Mouse (Mus musculus) neural tube, embryonic 13.5 days (tissue): Measurements from ENCODE around the gene Mknk2. TPM values are rescaled to one million over a fixed set of nuclear protein-coding genes. Genes with fewer than 3 reads are reported as not detected.

Experiments used
- ATAC-seq: fragments of 200-750 bp; cut with Nextera tagmentation; 2 replicates; pipeline ENCODE4 v1.8.0; 2017; ENCODE audit warnings: low read depth, mild to moderate bottlenecking, moderate TSS enrichment, moderate library complexity
- H3K27ac ChIP-seq: fragments of 300-500 bp; sonication (generic); replicated peaks from 2 replicates; pipeline ENCODE4 v1.5.1; 2015; ENCODE audit warnings: moderate library complexity, mild to moderate bottlenecking, inconsistent platforms
- H3K27me3 ChIP-seq: fragments of 300-500 bp; sonication (generic); 2 replicates; pipeline ENCODE4 v1.6.1; 2015; ENCODE audit warnings: mild to moderate bottlenecking, inconsistent platforms
- H3K36me3 ChIP-seq: fragments of 300-500 bp; sonication (generic); 2 replicates; pipeline ENCODE4 v1.6.1; 2015; ENCODE audit warnings: mild to moderate bottlenecking, inconsistent platforms
- H3K4me1 ChIP-seq: fragments of 300-500 bp; sonication (generic); replicated peaks from 2 replicates; pipeline ENCODE4 v1.6.1; 2015; ENCODE audit warnings: inconsistent platforms
- H3K4me2 ChIP-seq: fragments of 300-500 bp; sonication (generic); 2 replicates; pipeline ENCODE4 v1.6.1; 2015; ENCODE audit warnings: inconsistent platforms, mild to moderate bottlenecking, moderate library complexity
- H3K4me3 ChIP-seq: fragments of 300-500 bp; sonication (generic); 2 replicates; pipeline ENCODE4 v1.5.1; 2015; ENCODE audit warnings: mild to moderate bottlenecking, inconsistent platforms
- H3K9ac ChIP-seq: fragments of 300-500 bp; sonication (generic); 2 replicates; pipeline ENCODE4 v1.6.1; 2015; ENCODE audit warnings: moderate library complexity, mild to moderate bottlenecking, inconsistent platforms
- H3K9me3 ChIP-seq: fragments of 300-500 bp; sonication (generic); 2 replicates; pipeline ENCODE4 v1.6.1; 2016; ENCODE audit warnings: inconsistent platforms
- WGBS: fragments of 180-500 bp; shearing (Covaris S2); methylation state at CpG from one replicate; pipeline ENCODE4 v1.1.7; 2015; 5-methylcytosine and 5-hydroxymethylcytosine counted together
- polyA plus RNA-seq: library from polyadenylated mRNA; unstranded; fragments of >200 nt; fragmentation: Nextera tagmentation; extraction: Ambion mirVana; gene quantifications from 2 replicates; pipeline ENCODE4 v1.2.1, GENCODE M21; 2015

Mknk2 gene
- polyA plus RNA-seq, 1 experiment from 2014 or later: 61.4 TPM

DNA sequence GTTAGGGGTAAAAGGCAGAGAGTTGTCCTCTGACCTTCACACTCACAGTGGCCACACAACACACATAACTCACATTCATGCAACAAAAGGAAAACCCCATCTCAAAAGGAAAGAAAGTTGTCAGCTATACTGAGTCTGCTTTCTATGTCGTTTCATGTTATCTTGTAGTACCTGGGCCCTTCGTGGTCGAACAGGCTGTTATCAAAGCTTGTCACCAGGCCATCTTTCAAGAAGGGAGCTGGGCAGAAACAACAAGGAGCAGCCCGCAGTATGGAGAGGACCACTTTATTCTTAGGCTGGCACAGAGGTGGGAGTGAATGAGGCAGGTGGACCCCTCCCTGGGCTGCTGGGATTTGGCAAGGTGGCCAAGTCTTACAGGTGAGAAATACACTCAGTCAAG is 7.1 kb upstream of the Mknk2 start:
- Histone ChIP-seq H3K27me3 (no peaks in the 10 kb centered on the region), H3K9ac (no peak overlapping the region), H3K27ac (no peak overlapping the region), H3K36me3 (peaks cover 67% of the 10 kb centered on the region), H3K4me2 (no peak overlapping the region), H3K4me3 (no peak overlapping the region), H3K9me3 (no peaks in the 10 kb centered on the region), H3K4me1 (0 out of 2 replicates have a peak, but pooled peaks cover 4% of the 10 kb centered on the region)
- ATAC-seq: no peak
- 92% methylated on average over 4 of the region's 4 CpGs for WGBS

- H3K4me3 ChIP-seq: no peak overlapping the region
- H3K4me1 ChIP-seq: peaks cover 11% of the 10 kb centered on the region
- 62% methylated on average over 6 of the region's 6 CpGs for WGBS
- peaks cover 59% of the 10 kb centered on the region for H3K36me3 ChIP-seq
- H3K9me3 ChIP-seq: no peaks in the 10 kb centered on the region
- ATAC-seq: no peak
- H3K4me2 ChIP-seq: no peak overlapping the region
- H3K9ac ChIP-seq: no peak overlapping the region
- no peaks in the 10 kb centered on the region for H3K27me3 ChIP-seq
- H3K27ac ChIP-seq: no peak overlapping the region
These were observed 6.3 kb upstream of the Mknk2 start for GRCm38 (mm10) chr10:80684214-80684613.

- WGBS: 91% methylated on average over 1 of the region's 1 CpGs
- Histone ChIP-seq H3K27me3 (no peaks in the 10 kb centered on the region), H3K9ac (no peak overlapping the region), H3K9me3 (no peaks in the 10 kb centered on the region), H3K4me1 (peaks cover 17% of the 10 kb centered on the region), H3K4me3 (0 out of 2 replicates have a peak overlapping the region, but pooled peaks have one; percentile 1), H3K36me3 (peaks cover 54% of the 10 kb centered on the region), H3K4me2 (no peak overlapping the region), H3K27ac (no peak overlapping the region)
- ATAC-seq: no peak
These were observed 5.7 kb upstream of the Mknk2 start for GRCm38 (mm10) chr10:80683647-80684046.

GRCm38 (mm10) chr10:80682003-80682402 is 4.1 kb upstream of the Mknk2 start:
- H3K4me2 ChIP-seq: no peak overlapping the region
- no peak overlapping the region for H3K9ac ChIP-seq
- H3K4me1 ChIP-seq: peaks cover 33% of the 10 kb centered on the region
- H3K27me3 ChIP-seq: no peaks in the 10 kb centered on the region
- H3K9me3 ChIP-seq: no peaks in the 10 kb centered on the region
- no peak overlapping the region for H3K4me3 ChIP-seq
- H3K36me3 ChIP-seq: peaks cover 41% of the 10 kb centered on the region
- ATAC-seq: no peak
- no peak overlapping the region for H3K27ac ChIP-seq
- 95% methylated on average over 6 of the region's 6 CpGs for WGBS

DNA sequence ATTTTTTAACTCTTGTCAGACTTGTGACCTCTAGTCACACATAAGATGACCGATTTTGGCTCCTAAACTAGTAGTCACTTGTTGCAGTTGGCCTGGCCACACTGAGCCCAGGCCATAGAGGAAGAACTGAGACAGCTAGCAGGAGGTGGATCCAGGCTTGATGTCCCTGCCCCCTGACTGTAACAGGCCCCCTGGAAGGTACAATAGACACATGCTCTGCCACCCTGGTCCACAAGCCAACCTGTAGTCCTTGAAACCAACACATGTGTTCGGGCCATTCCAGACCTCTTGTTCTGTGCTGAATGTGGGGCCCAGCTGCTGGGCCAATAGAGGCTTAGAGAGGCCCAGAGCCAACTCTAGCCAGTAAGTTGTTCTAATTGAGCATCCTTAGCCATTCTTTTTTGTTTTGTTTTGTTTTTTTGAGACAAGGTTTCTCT is 2.4 kb upstream of the Mknk2 start:
- Histone ChIP-seq H3K9ac (no peak overlapping the region), H3K27ac (no peak overlapping the region), H3K27me3 (no peaks in the 10 kb centered on the region), H3K4me1 (peaks cover 38% of the 10 kb centered on the region), H3K9me3 (no peaks in the 10 kb centered on the region), H3K4me3 (no peak overlapping the region), H3K4me2 (no peak overlapping the region), H3K36me3 (peaks cover 24% of the 10 kb centered on the region)
- 79% methylated on average over 2 of the region's 2 CpGs for WGBS
- ATAC-seq: no peak

DNA sequence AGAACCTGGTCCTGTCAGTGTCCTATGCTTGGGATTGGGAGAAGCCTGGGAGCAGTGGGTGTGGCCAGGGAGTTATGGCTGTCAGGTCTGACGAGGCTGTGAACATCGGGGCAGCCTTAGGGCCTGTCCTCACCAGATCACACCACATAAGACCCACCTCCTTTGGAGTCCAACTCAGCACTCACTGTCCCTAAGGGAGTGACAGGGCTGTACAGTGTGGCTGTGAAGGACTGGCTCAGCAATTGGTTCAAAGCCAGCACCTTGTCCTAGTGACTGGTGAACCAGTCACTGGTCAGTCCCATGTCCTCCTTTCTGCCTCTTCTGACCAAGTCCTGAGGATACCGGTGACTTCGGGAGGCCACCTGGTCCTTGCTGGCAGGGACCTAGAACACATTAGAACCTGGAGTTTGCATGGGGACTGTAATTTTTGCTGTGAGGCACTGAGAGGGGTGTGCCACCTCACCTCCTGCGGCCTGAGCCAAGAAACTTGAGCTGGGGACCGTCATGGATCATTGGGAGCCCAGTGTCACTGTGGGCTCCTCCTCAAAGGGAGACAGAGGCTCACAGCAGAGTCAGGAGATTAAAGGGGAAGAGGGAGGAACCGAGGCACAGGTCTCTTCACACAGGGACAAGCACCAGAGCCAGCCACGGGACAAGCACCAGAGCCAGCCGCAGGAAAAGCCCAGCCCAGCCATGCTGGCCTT is 1.8 kb upstream of the Mknk2 start:
- no peak for ATAC-seq
- H3K9me3 ChIP-seq: no peaks in the 10 kb centered on the region
- H3K4me3 ChIP-seq: no peak overlapping the region
- no peak overlapping the region for H3K27ac ChIP-seq
- peaks cover 18% of the 10 kb centered on the region; the same call in 1 of the 2 replicates for H3K36me3 ChIP-seq
- no peak overlapping the region for H3K4me2 ChIP-seq
- peak overlapping the region; percentile 45; the same call in 1 of the 2 replicates for H3K9ac ChIP-seq
- no peaks in the 10 kb centered on the region for H3K27me3 ChIP-seq
- WGBS: 65% methylated on average over 9 of the region's 9 CpGs
- H3K4me1 ChIP-seq: peaks cover 44% of the 10 kb centered on the region

- Histone ChIP-seq H3K9ac (peak overlapping the region; percentile 84), H3K4me2 (peak overlapping the region; percentile 64; the same call in 1 of the 2 replicates), H3K4me1 (peaks cover 53% of the 10 kb centered on the region), H3K36me3 (peaks cover 9% of the 10 kb centered on the region; the same call in 1 of the 2 replicates), H3K4me3 (0 out of 2 replicates have a peak overlapping the region, but pooled peaks have one; percentile 1), H3K27me3 (no peaks in the 10 kb centered on the region), H3K27ac (peak overlapping the region; percentile 97), H3K9me3 (no peaks in the 10 kb centered on the region)
- WGBS: 53% methylated on average over 9 of the region's 10 CpGs
- no peak for ATAC-seq
These were observed 877 bp upstream of the Mknk2 start for GRCm38 (mm10) chr10:80678601-80679377.

DNA sequence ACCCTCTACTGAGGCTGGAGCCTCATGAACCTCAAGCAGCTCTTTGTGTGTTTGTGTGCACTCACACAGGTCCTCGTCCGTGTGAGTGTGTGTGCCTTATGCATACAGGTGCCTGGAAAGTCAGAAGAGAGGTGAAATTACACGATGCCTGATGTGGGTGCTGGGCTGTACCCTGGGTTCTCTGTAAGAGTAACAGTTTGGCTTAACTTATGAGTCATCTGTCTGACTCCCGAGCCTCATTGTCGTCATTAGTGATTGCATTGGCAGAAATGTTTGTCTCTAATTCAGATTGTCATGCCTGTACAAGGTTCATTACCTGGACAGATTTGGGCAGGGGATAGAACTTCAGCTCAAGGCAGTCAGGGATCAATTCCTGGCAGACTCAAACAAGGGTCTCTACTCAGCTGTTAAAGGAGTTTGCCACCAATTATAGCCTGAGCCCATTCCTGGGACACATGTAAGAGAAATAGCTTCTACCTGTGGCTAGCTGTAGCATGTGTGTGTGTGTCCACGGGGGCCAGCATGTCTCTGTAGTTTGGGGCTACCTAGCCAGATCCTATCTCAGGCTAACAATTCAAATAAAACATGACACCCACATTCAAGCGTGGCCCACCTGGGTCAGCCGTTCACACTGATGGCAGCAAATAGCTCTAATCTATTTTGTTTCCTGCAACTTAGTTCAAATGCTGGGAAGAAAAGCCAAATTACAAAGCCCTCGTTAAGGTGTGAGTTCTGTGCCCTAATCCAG is 610 bp downstream of the Mknk2 start:
- Histone ChIP-seq H3K36me3 (peaks cover 5% of the 10 kb centered on the region; the same call in 1 of the 2 replicates), H3K4me3 (peak overlapping the region; percentile 99), H3K4me1 (peaks cover 68% of the 10 kb centered on the region), H3K4me2 (peak overlapping the region; percentile 64), H3K9me3 (no peaks in the 10 kb centered on the region), H3K9ac (peak overlapping the region; percentile 84), H3K27ac (peak overlapping the region; percentile 97), H3K27me3 (no peaks in the 10 kb centered on the region)
- ATAC-seq: peak; percentile 7
- 43% methylated on average over 9 of the region's 9 CpGs for WGBS

GRCm38 (mm10) chr10:80676198-80676928 is 1.5 kb downstream of the Mknk2 start:
- WGBS: under 1% methylated on average over 63 of the region's 78 CpGs
- H3K36me3 ChIP-seq: peaks cover 14% of the 10 kb centered on the region
- peak overlapping the region; percentile 98 for H3K9ac ChIP-seq
- peak; percentile 92 for ATAC-seq
- peak overlapping the region; percentile 99 for H3K4me3 ChIP-seq
- no peaks in the 10 kb centered on the region for H3K9me3 ChIP-seq
- H3K4me1 ChIP-seq: peaks cover 77% of the 10 kb centered on the region
- peak overlapping the region; percentile 97 for H3K27ac ChIP-seq
- H3K27me3 ChIP-seq: no peaks in the 10 kb centered on the region
- H3K4me2 ChIP-seq: peak overlapping the region; percentile 86

DNA sequence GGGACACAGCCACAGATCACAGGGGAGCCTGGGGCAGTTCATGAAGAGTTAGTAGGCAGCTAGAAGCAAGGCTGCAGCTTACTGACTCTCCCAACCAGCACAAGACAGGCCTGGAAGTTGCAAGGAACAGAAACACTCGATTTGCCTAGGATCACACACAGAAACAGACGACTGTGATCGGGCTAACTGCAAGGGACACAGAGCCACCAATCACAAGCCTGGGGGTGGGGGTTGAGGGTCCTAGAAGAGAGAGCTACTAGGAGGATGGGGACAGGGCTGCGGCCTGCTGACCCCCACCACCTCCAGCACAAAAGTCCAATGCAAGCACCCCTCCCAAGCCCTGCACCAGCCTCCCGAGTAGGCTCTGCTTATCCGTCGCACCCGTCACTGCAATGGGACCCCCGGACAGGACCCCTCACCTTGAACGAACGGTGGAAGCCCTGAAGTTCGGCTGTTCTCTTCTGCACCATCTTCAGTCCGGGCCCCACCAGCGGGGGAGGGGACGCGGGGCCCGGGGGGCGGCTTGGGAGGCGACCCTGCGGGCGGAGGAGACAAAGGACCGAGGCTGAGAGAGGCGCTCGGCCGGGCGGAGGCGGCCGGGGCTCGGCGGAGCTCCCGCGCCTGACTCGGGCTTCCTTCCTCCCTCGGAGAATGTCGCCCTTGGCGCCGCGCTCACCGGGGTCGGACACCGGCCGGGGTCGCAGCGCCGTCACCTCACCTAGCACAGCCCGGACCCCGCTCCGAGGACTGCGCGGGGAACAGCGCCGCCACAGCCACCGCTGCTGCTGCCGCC is 2.3 kb downstream of the Mknk2 start:
- Histone ChIP-seq H3K4me3 (peak overlapping the region; percentile 99), H3K36me3 (peaks cover 22% of the 10 kb centered on the region), H3K9me3 (no peaks in the 10 kb centered on the region), H3K4me1 (peaks cover 79% of the 10 kb centered on the region), H3K27ac (peak overlapping the region; percentile 88), H3K4me2 (peak overlapping the region; percentile 86), H3K9ac (peak overlapping the region; percentile 98), H3K27me3 (no peaks in the 10 kb centered on the region)
- WGBS: under 1% methylated on average over 42 of the region's 54 CpGs
- peak; percentile 33 for ATAC-seq
